Mouse (Mus musculus) urinary bladder, adult 18-20 months (tissue): Measurements from ENCODE around the gene C87436.

Source experiments
- DNase-seq, 2 experiments: peaks; one replicate each; pipeline ENCODE4 v3.0.0; 2022; ENCODE audit warnings: low spot score in 2 of 2, mixed read lengths in 2 of 2

The C87436 gene

DNA sequence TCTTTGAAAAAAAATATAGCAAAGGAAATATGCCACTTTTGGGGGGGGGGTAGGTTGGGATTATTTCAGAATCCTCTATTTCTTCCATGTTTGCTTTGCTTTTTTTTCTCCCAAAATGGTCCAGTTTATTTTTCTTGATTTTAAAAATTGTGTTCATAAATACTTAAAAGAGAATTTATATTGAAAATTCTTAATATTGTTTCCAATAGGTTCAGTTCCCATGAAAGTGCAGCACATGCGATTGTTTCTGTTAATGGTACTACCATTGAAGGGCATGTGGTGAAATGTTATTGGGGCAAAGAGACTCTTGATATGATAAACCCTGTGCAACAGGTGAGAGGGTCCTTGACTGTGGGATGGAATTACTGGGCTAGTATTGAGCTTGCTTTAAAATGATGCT, 11.8 kb upstream of the C87436 start, which contains the start of gene Gm44790:
Gene Gm44790, plus strand, starts transcription at position 301 of the 400 bp plus-strand sequence.
- DNase-seq, result no peak

DNA sequence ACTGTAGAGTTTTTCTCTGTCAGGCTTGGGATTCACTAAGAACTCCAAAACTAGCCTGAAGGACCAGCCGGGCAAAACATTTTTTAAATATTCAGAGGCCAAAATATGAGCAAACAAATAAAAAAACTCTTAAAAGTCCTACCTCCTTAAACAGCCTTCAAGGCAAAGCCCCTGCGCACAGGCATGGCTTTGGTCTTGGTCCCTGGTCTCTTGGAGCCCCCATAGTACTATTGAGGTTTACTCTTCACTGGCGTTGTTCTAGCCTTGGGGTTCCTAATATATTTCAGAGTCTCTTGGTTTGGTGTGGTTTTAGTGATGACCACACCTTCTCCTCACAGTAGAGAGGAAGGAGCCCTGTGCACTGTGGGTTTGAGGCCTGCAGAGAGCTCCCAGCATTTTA, 6.6 kb upstream of the C87436 start:
- DNase-seq, result no peak

DNA sequence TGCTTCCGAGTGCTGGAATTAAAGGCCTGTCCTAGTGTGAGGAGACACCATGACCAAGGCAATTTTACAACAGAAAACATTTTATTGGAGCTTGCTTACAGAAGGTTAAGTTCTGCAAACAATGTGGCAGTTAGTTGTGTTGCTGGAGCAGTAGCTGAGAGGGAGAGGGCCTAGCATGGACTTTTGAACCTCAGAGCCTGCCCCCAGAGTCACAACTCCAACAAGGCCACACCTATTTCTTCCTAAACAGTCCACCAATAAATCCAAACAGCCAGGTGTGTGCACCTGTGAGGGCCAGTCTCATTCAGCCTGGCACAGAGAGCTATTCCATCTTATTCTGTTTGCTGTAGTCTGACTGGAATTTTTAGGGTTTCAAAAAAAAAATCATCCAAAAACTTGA, 4.5 kb upstream of the C87436 start:
- no peak for DNase-seq

DNA sequence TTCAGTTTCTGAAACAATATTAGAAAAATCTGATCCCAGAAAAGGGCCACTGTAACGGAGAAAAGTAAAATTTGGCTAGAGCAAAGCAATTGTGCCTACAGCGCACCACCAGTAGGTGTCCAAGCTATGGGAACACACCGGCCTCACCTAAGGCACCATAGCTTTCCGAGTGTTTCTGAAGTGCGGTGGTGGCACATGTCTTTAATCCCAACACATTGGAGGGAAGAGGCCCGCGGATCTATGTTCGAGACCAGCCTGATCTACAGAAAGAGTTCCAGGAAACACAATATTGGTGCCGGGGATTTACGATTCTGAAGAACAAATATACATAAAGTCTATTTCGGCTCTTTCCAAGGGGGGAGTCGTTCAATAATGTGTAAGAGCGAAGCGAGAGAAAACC, 463 bp upstream of the C87436 start:
- DNase-seq, result peak in 1 of 2 experiments; percentile 16

DNA sequence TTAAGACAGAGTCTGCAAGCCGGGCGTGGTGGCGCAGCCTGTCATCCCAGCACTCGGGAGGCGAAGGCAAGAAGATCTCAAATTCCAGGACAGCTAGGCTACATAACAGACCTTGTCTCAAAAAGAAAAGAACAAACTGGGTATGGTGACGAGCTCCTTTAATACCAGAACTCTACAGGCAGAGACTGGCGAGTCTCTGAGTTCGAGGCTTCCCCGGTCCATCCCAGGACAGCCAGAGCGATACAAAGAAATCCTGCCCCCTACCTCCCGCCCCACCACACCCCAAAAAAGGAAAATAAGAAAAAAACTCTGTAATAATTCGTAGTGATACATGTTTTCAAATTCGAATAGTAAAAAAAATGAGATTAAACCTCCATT, 934 bp downstream of the C87436 start:
- DNase-seq, result no peak

DNA sequence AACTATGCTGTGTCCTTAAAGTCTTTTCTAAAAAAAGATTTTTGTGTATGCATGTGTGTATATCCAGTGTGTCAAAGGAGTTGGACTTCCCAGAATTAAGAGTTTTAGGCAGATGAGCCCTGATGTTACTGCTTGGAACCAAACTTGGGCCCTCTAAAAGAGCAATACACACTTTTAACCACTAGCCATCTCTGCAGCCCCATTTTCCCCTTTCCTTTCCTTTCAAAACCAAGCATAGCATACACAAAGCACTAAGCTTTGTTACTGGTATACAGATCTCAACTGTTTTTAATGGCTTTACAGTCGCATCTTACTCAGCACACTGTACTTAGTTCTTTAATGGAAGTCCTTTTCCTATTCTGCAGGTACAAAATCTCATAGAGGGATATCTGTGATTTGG, 1.4 kb downstream of the C87436 start:
- no peak for DNase-seq

DNA sequence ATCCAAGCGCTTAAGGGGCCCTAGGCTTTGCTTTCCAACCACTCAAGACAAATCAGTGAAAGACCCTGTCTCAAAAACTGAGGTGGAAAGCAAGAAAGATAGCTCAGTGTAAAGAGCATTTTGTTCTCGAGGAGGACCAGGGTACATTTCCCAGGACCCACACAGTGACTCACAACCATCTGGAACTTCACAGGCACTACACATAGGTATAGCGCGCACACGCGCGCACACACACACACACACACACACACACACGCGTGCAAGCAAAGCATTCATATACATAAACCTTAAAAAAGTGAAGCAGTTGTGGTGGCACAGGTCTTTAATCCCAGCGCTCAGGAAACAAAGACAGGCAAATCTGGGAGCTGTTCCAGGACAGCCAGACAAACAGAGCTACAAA, 3.4 kb downstream of the C87436 start:
- DNase-seq, result no peak

DNA sequence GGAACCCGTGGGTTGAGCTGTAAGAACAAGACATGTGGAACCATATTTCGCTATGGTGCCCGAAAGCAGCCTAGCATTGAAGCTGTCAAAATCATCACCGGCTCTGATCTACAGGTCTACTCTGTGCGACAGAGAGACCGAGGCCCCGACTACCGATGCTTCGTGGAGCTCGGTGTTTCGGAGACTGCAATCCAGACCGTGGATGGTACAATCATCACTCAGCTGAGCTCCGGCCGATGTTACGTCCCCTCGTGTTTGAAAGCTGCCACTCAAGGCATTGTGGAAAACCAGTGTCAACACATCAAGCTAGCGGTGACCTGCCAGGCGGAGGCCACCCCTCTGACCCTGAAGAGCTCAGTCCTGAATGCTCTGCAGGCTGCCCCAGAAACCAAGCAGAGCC, 7.4 kb downstream of the C87436 start:
- DNase-seq, result no peak

DNA sequence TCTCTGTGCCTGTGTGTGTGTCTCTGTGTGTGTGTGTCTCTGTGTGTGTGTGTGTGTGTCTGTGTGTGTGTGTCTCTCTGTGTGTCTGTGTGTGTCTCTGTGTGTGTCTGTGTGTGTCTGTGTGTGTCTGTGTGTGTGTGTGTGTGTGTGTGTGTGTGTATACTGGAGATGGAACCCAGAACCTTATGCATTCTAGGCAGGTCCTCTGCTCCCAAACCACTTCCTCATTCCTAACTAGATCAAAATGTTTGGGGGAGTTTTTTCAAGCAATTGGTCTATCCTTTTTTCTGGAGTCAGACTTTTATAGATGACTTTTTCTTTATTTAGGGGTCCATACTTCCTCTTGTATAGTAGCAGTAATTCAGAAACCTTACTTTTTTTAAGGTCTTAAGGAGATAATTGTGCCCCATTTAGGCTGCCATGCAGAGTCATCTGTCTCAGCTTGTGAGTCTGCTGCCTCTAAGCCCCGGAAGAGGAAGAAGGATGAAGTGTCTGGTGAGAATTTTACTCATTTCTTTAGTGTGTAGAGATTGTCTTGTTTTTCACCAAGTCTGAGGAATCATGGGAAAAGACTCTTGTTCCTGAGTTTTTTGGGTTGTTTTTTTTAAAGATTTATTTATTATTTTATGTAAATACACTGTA, 8.9 kb downstream of the C87436 start:
- DNase-seq, result no peak

DNA sequence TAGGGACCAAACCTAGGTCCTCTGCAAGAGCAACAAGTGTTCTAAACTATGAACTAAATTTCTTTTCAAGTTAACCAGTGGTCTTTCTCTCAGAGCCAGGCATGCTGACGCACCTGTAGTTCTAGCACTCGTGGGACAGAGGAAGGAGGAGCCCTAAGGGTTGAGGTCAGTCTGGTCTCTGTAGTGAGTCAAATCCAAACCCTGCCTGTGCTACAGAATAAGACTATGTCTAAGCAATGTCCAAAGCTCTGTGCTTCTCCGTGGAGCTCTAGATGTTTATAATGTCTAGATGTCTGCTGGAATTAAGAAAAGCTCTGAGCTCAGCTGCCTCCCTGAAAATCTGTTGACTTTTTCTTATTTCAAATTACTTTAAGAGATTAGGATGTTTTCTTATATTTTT, 18.6 kb downstream of the C87436 start:
- no peak for DNase-seq

DNA sequence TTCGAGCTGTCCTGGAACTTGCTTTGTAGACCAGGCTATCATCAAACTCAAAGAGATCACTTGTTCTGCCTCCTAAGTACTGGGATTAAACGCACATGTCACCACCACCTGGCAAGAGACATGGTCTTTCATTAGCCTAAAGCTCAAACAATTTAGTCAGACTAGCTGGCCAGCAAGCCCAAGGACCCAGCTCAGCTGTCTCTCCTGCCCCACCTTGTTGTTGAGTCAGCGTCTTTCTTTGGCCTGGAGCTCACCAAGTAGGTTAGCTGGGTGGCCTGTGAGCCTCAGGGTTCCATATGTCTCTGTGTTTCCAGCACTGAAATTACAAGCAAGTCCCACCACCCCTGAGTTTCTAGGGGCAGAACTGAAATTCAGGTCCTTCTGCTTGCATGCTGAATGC, 24.9 kb downstream of the C87436 start:
- DNase-seq, result no peak

DNA sequence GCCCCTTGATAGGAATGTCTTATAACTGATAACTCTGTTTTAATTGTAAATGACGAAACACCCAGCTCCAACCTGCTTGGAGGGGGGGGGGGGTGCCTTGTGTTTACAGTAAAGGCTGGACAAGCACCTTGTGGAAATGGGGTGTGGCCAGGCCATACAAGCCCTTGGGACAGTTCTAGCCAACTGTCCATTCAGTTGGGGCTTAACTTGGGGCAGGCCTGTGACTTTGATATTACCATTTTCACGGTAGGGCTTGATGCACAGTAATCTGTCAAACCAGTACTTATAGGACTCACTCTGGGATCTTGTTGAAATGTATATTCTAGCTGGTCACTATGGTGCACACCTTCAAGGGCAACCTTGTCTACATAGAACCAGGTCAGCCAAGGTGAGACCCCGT, 33.1 kb downstream of the C87436 start:
- DNase-seq, result no peak

DNA sequence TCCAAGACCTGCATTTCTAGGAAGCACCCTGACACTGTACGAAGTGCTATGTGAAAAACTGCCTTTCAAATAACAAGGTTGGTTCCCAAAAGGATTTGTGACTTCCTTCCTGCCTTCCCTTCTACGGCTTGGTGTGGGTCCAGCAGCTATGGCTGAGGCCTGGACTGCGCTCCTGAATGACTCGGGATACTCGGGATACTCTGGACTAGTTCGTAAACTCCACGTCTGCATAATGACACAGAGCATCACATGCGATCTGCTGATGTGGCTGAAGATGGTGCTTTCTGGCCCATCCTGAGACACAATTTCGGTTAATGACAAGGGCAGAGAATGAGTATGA, 33.6 kb downstream of the C87436 start:
- no peak for DNase-seq

DNA sequence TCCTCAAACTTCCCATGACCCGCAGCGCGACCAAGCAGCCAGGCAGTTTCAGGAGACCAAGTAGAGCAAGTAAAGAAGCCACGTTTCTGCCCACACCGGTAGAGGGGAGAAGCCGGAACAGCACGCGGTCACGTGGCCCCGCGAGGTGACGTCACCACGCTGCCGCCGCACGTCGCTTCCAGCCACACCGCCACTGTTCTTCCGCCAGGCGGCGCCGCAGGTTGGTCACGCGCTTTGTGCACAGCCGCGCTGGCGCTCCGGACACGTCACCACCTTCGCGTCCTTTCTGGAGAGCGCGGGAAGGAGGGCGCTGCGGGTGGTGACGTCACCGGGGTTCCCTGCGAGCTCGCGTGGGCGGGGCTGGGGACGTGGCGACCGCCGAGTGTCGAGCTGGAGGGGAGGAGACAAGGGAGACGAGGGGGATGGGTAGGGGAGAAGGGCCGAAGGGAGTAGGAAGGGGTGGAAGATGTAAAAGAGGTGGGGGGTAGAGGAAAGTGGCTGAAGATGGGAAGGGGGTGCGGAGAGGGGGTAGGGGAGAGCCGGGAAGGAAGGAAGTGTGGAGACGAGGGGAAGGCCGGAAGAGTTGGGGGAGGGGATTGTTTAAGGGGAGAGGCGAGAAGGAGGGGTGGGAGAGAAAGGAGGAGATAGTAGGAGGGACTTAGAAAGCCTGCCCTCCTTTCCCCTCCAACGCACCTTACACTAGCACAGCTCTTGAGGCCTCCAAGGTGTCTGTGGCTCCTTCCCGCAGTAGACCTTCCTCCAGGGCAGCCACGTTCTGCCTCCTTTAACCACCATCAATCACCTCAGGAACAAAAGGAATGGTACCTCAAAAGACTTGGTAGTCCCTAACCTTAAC, 34.2 kb downstream of the C87436 start:
- peak; percentile 98 to 100 for DNase-seq

DNA sequence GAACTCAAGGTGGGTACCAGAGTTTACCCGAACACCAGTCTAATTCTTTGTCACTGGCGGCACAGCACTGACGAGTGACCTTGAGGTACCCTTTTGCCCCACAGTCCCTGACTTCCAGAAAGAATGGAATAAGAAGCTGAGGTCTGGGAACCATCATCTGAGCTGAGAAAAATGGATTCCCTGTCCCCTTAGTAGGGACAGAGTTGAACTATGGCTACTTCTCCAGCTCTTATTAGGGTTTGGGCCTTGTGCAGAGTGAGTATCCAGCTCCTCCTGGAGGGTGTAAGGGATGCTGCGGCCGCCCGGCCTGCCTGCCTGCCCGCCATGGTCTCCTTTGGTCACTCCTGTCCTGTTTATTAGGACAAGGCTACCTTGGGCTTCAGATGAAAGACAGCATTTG, 34.9 kb downstream of the C87436 start:
- no peak for DNase-seq

DNA sequence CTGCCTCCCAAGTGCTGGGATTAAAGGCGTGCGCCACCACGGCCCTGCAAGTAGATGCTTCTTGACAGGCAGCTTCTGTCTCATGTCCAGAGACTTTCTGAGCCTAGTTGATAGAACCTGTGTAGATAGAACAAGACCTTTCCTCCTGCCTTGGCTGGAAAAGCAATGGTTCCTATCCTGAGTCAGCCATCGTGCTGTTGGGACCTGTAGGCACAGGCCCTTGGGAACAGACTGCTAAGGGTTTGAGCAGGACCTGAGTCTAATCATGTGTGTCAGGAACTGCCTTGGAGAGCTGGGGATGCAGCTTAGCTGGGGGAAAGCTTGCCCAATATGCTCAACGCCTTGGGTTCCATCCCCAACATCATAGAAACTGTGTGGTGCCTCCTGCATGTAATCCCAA, 35.9 kb downstream of the C87436 start:
- no peak for DNase-seq

DNA sequence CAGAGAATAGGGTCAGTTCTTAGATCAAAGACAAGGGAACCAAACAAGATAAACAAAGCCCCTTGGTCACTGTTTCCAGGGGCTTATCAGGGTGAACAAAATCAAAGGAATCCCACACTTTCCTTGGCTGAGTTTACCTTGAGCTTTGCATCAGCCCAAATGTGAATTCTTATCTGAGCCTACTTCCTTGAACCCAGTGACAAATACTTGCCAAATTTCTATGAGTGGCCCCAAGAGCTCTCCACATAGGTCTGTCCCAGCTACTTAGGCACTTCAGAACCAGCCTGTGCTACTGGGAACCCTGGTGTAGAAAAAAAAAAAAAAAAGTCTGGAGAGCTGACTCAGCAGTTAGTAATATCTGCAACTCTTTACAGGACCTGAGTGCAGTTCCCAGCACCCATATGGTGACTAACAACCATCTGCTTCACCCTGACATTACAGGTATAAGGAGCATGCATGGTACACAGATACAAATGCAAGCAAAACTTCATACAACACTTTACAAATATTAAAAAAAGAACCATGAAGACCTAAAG, 36.5 kb downstream of the C87436 start:
- no peak for DNase-seq

DNA sequence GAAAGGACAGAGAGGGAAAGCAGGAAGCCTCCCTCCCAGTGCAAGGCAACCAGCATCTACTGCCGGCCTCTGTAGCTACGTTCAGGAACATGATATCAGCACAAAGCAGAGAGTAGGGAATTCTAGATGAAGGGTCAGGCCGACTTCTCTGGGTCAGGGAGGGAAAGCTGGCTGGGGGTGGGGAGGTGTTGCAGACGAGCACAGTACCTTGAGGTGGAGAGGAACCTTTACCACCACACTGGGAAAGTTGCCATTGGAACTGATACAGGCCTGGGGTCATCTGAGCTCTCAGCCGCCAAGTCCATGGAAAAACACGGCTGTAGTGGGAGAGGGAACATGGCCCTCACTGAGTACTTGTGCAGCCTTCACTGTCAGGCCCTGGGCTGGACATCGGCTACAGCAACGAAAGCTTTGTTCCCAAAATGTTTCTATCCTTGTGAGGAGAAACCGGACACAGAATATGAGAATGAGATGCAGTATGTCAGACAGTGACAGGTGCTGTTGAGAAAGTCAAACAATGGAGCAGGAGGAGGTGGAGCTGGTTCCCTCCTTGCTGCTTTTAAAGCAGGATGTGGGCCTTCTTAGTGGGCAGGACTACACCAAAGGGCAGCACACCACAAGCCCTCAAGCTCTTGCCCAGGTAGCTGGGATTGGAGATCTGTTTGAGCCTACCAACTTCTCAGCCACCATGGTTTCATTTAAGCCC, 37.4 kb downstream of the C87436 start:
- DNase-seq, result no peak

DNA sequence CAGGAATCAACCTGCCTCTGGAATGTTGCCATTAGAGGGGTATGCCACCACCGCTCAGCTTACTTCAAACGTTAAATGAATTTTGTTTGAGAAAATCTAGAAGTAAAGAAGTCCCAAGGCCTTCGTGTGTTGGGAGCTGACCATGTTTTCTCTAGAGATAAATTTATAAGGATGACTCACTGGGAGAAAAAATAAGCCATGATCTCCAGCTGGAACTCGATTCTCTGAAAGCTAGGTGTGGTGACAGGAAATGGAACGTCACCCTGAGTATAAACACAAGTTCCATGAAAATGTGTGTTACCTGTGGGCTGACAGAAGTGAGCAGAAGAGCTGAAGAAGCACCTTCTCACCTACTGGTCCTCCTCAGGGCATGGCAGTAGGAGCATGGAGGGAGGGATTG, 38.8 kb downstream of the C87436 start:
- DNase-seq, result no peak

DNA sequence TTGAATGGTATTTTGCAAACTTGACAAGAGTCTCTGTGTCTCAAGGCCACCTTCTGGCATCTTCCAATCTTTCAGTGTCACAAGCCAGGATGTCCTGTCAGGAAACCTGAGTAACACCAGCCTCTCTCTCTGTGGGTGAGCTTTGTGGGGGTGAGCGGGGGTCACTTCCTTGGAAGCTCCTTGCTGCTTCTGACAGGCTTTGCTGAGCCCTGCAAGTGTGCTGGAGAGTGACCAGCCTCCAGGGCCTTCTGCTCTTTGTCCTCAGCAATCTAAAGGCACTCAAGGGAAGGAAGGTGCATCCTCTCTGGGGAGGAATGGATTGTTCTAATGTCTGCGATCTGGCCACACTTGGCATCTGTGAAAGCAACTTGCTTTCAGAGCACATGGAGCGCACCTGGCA, 41.1 kb downstream of the C87436 start:
- no peak for DNase-seq

DNA sequence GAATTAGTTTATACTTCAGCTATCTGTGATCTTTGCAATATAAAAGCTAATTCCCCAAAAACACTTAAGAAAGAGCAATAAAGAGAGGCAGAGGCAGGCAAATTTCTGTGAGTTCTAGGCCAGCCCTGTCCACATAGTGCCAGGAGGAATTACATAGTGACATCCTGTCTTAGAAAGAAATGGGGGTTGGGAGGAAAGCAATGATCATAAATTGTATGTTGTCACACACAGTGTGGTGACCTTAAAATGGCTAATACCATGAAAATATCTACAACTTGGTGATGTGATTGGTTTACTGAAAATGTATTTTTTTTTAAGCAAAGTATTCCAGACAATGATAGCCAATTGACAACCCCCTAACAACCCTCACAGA, 41.6 kb downstream of the C87436 start:
- DNase-seq, result no peak

DNA sequence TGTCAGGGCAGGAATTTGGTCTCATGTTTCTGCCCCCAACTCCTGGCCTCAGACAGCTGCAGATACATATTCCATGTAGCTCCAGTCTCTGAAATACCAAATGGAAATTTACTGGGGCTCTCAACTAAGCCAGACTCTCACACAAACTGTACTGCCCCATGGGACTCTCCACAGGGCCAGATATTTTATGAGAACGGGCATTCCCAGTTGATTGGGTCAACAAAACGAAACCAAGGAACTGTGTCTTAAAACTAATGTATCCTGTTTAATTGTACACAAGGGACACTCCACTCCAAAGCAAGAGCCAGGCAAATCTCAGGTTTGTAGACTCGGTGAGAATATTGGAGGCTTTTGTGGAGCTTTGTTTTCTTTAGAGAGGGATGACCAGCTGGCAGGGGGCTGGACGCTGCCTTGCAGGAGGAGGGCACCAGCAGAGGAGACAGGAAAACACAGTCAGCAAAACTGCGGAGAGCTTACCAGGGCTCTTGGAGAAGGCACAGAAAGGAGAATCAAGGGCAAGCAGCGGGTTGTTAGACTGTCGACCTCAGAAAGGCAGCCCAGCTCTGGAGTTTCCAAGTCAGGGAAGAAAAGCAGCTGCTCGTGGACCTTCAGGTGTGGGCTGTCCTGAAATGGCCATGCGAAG, 42.1 kb downstream of the C87436 start:
- DNase-seq, result peak in 1 of 2 experiments; percentile 24
